Mouse (Mus musculus) midbrain, embryonic 11.5 days (tissue): ENCODE results near the gene Ykt6. TPM values are rescaled to one million over a fixed set of nuclear protein-coding genes. Genes with fewer than 3 reads are reported as not detected.
"Not testable (repeated sequence)": the region's sequence is repeated elsewhere in the genome, so short reads cannot be mapped to it uniquely, and the experiment has no call there.

ENCODE experiments used
- ATAC-seq: fragments of 200-750 bp; cut with Nextera tagmentation; 2 replicates; pipeline ENCODE4 v1.8.0; 2017; ENCODE audit warnings: moderate TSS enrichment, moderate library complexity; ENCODE audit not compliant: low FRiP score
- DNase-seq: peaks from one replicate; pipeline ENCODE4 v3.0.0; 2015; ENCODE audit warnings: low spot score; ENCODE audit errors: missing footprints
- H3K27ac ChIP-seq: fragments of 300-500 bp; sonication (generic); 2 replicates; pipeline ENCODE4 v1.5.1; 2014; ENCODE audit warnings: low read depth, low read length
- H3K27me3 ChIP-seq: fragments of 300-500 bp; sonication (generic); 2 replicates; pipeline ENCODE4 v1.6.1; 2014; ENCODE audit warnings: mild to moderate bottlenecking, low read length, moderate library complexity, mixed read lengths; ENCODE audit not compliant: control insufficient read depth, insufficient read depth
- H3K36me3 ChIP-seq: fragments of 300-500 bp; sonication (generic); 2 replicates; pipeline ENCODE4 v1.6.1; 2014; ENCODE audit warnings: mild to moderate bottlenecking, low read length, moderate library complexity, mixed read lengths; ENCODE audit not compliant: control insufficient read depth, insufficient read depth
- H3K4me1 ChIP-seq: fragments of 300-500 bp; sonication (generic); 2 replicates; pipeline ENCODE4 v1.6.1; 2014; ENCODE audit warnings: low read length; ENCODE audit not compliant: control insufficient read depth, insufficient read depth
- H3K4me2 ChIP-seq: fragments of 300-500 bp; sonication (generic); 2 replicates; pipeline ENCODE4 v1.6.1; 2014; ENCODE audit warnings: mild to moderate bottlenecking, moderate library complexity
- H3K4me3 ChIP-seq: fragments of 300-500 bp; sonication (generic); 2 replicates; pipeline ENCODE4 v1.5.1; 2014; ENCODE audit warnings: low read depth, low read length
- H3K9ac ChIP-seq: fragments of 300-500 bp; sonication (generic); 2 replicates; pipeline ENCODE4 v1.6.1; 2014; ENCODE audit warnings: low read length
- H3K9me3 ChIP-seq: fragments of 300-500 bp; sonication (generic); 2 replicates; pipeline ENCODE4 v1.6.1; 2016; ENCODE audit warnings: low read length; ENCODE audit not compliant: control insufficient read depth
- WGBS: fragments of 180-500 bp; shearing (Covaris S2); extraction: QIAGEN DNeasy Blood & Tissue Kit; methylation state at CpG from one replicate; pipeline ENCODE4 v1.1.7; 2014; 5-methylcytosine and 5-hydroxymethylcytosine counted together
- polyA plus RNA-seq: library from polyadenylated mRNA; unstranded; fragments of >200 nt; fragmentation: Nextera tagmentation; extraction: Ambion mirVana; gene quantifications from 2 replicates; pipeline ENCODE4 v1.2.1, GENCODE M21; 2014

Gene Ykt6
- polyA plus RNA-seq, 1 experiment from 2014 or later: 29.4 TPM

- 48% methylated on average over 1 of the region's 4 CpGs for WGBS
Observed at GRCm38 (mm10) chr11:6005374-6006043, 50.0 kb downstream of the Ykt6 start.

GRCm38 (mm10) chr11:6006351-6007009, 51.0 kb downstream of the Ykt6 start:
- H3K4me1 ChIP-seq, H3K9me3 ChIP-seq, H3K36me3 ChIP-seq, H3K9ac ChIP-seq, H3K27ac ChIP-seq, DNase-seq, ATAC-seq, H3K27me3 ChIP-seq: not testable (repeated sequence)
- H3K4me3 ChIP-seq: peak overlapping the region; percentile 33
- WGBS: under 1% methylated on average over 38 of the region's 44 CpGs
- peak overlapping the region; percentile 44 for H3K4me2 ChIP-seq

More at GRCm38 (mm10) chr11:6005374-6006043, 50.0 kb downstream of the Ykt6 start:
- not testable (repeated sequence) for H3K27ac ChIP-seq, H3K9me3 ChIP-seq, DNase-seq, H3K36me3 ChIP-seq, ATAC-seq, H3K4me1 ChIP-seq, H3K4me2 ChIP-seq, H3K9ac ChIP-seq, H3K27me3 ChIP-seq, H3K4me3 ChIP-seq

- H3K4me1 ChIP-seq: not testable (repeated sequence)
Observed at GRCm38 (mm10) chr11:6007010-6007778, 51.7 kb downstream of the Ykt6 start.

GRCm38 (mm10) chr11:6007779-6008128, 52.3 kb downstream of the Ykt6 start:
- peak overlapping the region; percentile 38 for H3K4me2 ChIP-seq
- not testable (repeated sequence) for H3K4me1 ChIP-seq, H3K4me3 ChIP-seq, H3K9me3 ChIP-seq, H3K36me3 ChIP-seq, ATAC-seq, DNase-seq, H3K9ac ChIP-seq, H3K27ac ChIP-seq, H3K27me3 ChIP-seq
- WGBS: 23% methylated on average over 9 of the region's 13 CpGs

More at GRCm38 (mm10) chr11:6007010-6007778, 51.7 kb downstream of the Ykt6 start:
- 0 out of 2 replicates have a peak overlapping the region, but pooled peaks have one; percentile 31 for H3K9ac ChIP-seq
- H3K4me2 ChIP-seq: peak overlapping the region; percentile 44
- peak; percentile 74; the same call in 1 of the 2 replicates for ATAC-seq
- not testable (repeated sequence) for H3K27ac ChIP-seq, H3K9me3 ChIP-seq, H3K36me3 ChIP-seq, H3K27me3 ChIP-seq
- under 1% methylated on average over 18 of the region's 49 CpGs for WGBS
- peak; percentile 91 for DNase-seq
- H3K4me3 ChIP-seq: peak overlapping the region; percentile 33

- H3K9me3 ChIP-seq, H3K9ac ChIP-seq: not testable (repeated sequence)
Observed at GRCm38 (mm10) chr11:6010751-6011482, 55.4 kb downstream of the Ykt6 start.

GRCm38 (mm10) chr11:6011879-6012278, 56.4 kb downstream of the Ykt6 start:
- no peak overlapping the region for H3K4me2 ChIP-seq
- no peaks in the 10 kb centered on the region for H3K9me3 ChIP-seq
- ATAC-seq: no peak
- DNase-seq: no peak
- no peak overlapping the region for H3K4me3 ChIP-seq
- WGBS: 92% methylated on average over 3 of the region's 3 CpGs
- no peaks in the 10 kb centered on the region for H3K4me1 ChIP-seq
- no peaks in the 10 kb centered on the region for H3K36me3 ChIP-seq
- no peaks in the 10 kb centered on the region for H3K27me3 ChIP-seq
- H3K9ac ChIP-seq: no peak overlapping the region
- H3K27ac ChIP-seq: no peak overlapping the region

More at GRCm38 (mm10) chr11:6010751-6011482, 55.4 kb downstream of the Ykt6 start:
- not testable (repeated sequence) for H3K4me2 ChIP-seq, H3K4me1 ChIP-seq, H3K27me3 ChIP-seq, ATAC-seq, H3K36me3 ChIP-seq, DNase-seq, H3K27ac ChIP-seq, H3K4me3 ChIP-seq
- WGBS: no CpG with 5 or more reads among the region's 18 CpGs

- no peaks in the 10 kb centered on the region for H3K9me3 ChIP-seq
- no peaks in the 10 kb centered on the region for H3K36me3 ChIP-seq
- H3K27me3 ChIP-seq: no peaks in the 10 kb centered on the region
- no peak overlapping the region for H3K9ac ChIP-seq
- no peak overlapping the region for H3K4me3 ChIP-seq
- no peak for ATAC-seq
- 66% methylated on average over 2 of the region's 2 CpGs for WGBS
- DNase-seq: no peak
- no peak overlapping the region for H3K4me2 ChIP-seq
- H3K4me1 ChIP-seq: no peaks in the 10 kb centered on the region
- H3K27ac ChIP-seq: no peak overlapping the region
Observed at GRCm38 (mm10) chr11:6013359-6013758, 57.9 kb downstream of the Ykt6 start.

- H3K4me3 ChIP-seq: no peak overlapping the region
- no peak overlapping the region for H3K27ac ChIP-seq
- ATAC-seq (no peak), DNase-seq (no peak)
- H3K36me3 ChIP-seq: no peaks in the 10 kb centered on the region
- H3K9me3 ChIP-seq: no peaks in the 10 kb centered on the region
- 80% methylated on average over 6 of the region's 6 CpGs for WGBS
- H3K4me1 ChIP-seq: no peaks in the 10 kb centered on the region
- no peaks in the 10 kb centered on the region for H3K27me3 ChIP-seq
- no peak overlapping the region for H3K4me2 ChIP-seq
- H3K9ac ChIP-seq: no peak overlapping the region
Observed at GRCm38 (mm10) chr11:6015011-6015431, 59.5 kb downstream of the Ykt6 start.
